Mouse (Mus musculus) CH12.LX (cell line): Measurements from ENCODE around the gene Ralgapa1. TPM values are rescaled to one million over a fixed set of nuclear protein-coding genes. Genes with fewer than 3 reads are reported as not detected.
A peak's percentile ranks its signal among the peaks of the same experiment; 100 is the strongest.

Experiments
- DNase-seq: peaks from one replicate; pipeline ENCODE4 v3.0.0-alpha.2; 2013; ENCODE audit errors: extremely low read depth
- H3K27ac ChIP-seq: 2 replicates; pipeline ENCODE4 v1.5.1; 2012; ENCODE audit warnings: low read depth, mild to moderate bottlenecking, control low read depth, moderate library complexity; ENCODE audit not compliant: insufficient read depth
- H3K27me3 ChIP-seq: replicated peaks from 2 replicates; pipeline ENCODE3; 2012; ENCODE audit warnings: inconsistent platforms
- H3K36me3 ChIP-seq, 2 experiments: replicated peaks in 1 of 2; 2 replicates each; pipeline versions ENCODE3 to v1.6.1; 2012; ENCODE audit warnings: inconsistent platforms in 1 of 2, low read length in 1 of 2, mild to moderate bottlenecking in 1 of 2, mixed read lengths in 1 of 2, moderate library complexity in 1 of 2; ENCODE audit not compliant: control insufficient read depth in 1 of 2, insufficient read depth in 1 of 2
- H3K4me1 ChIP-seq, 2 experiments: 2 replicates each; pipeline ENCODE4 v1.6.1; 2012; ENCODE audit warnings: inconsistent platforms in 1 of 2, moderate library complexity in 1 of 2; ENCODE audit not compliant: insufficient read depth in 2 of 2, control insufficient read depth in 1 of 2
- H3K4me2 ChIP-seq: 2 replicates; pipeline ENCODE4 v1.6.1; 2012; ENCODE audit warnings: low read depth, mild to moderate bottlenecking, control low read depth; ENCODE audit not compliant: poor library complexity, insufficient read depth, severe bottlenecking
- H3K4me3 ChIP-seq, 3 experiments: fragments of 150-350 bp in 1 of 3; sonication (generic) in 1 of 3; replicated peaks in 1 of 3; 2 replicates each; pipeline versions ENCODE3 to v1.5.1; 2011 to 2012; ENCODE audit warnings: low read depth in 2 of 3, low read length in 2 of 3, mild to moderate bottlenecking in 2 of 3, moderate library complexity in 2 of 3, control low read depth in 1 of 3, improper control_type of control experiment in 1 of 3, inconsistent platforms in 1 of 3, mixed read lengths in 1 of 3; ENCODE audit not compliant: poor library complexity in 1 of 3
- H3K79me2 ChIP-seq: replicated peaks from 2 replicates; pipeline ENCODE4 v1.6.1; 2012; ENCODE audit warnings: mild to moderate bottlenecking, moderate library complexity; ENCODE audit not compliant: control insufficient read depth, poor library complexity, insufficient read depth, severe bottlenecking; ENCODE audit errors: extremely low read depth
- H3K9ac ChIP-seq: 2 replicates; pipeline ENCODE4 v1.6.1; 2012; ENCODE audit warnings: low read depth, mild to moderate bottlenecking, control low read depth, moderate library complexity; ENCODE audit not compliant: insufficient read depth
- H3K9me3 ChIP-seq: replicated peaks from 2 replicates; pipeline ENCODE3; 2012; ENCODE audit warnings: low read length, inconsistent platforms, mixed read lengths
- CHD1 ChIP-seq: IDR thresholded peaks from 2 replicates; pipeline ENCODE4 v1.6.1; 2012; ENCODE audit warnings: low read depth, low read length, improper control_type of control experiment, inconsistent platforms
- CHD2 ChIP-seq: IDR thresholded peaks from 2 replicates; pipeline ENCODE4 v1.6.1; 2011; ENCODE audit warnings: low read length, improper control_type of control experiment
- CTCF ChIP-seq, 2 experiments: IDR thresholded peaks in 1 of 2; conservative IDR thresholded peaks in 1 of 2; 2 replicates each; pipeline ENCODE4 v1.5.1; 2011 to 2012; ENCODE audit warnings: low read depth in 2 of 2, low read length in 2 of 2, improper control_type of control experiment in 1 of 2, inconsistent platforms in 1 of 2, mild to moderate bottlenecking in 1 of 2, moderate library complexity in 1 of 2
- ELF1 ChIP-seq: IDR thresholded peaks from 2 replicates; pipeline ENCODE4 v1.6.1; 2014; ENCODE audit warnings: low read depth, mild to moderate bottlenecking, inconsistent platforms, low read length, improper control_type of control experiment
- ETS1 ChIP-seq: conservative IDR thresholded peaks from 2 replicates; pipeline ENCODE4 v1.6.1; 2012; ENCODE audit warnings: low read depth, mild to moderate bottlenecking, inconsistent platforms, low read length, improper control_type of control experiment, moderate library complexity
- GABPA ChIP-seq: IDR thresholded peaks from 2 replicates; pipeline ENCODE4 v1.6.1; 2012; ENCODE audit warnings: low read depth, low read length, improper control_type of control experiment, inconsistent platforms; ENCODE audit not compliant: insufficient replicate concordance
- JUND ChIP-seq: conservative IDR thresholded peaks from 2 replicates; pipeline ENCODE4 v1.6.1; 2011; ENCODE audit warnings: low read depth, low read length, improper control_type of control experiment
- KAT2A ChIP-seq: IDR thresholded peaks from 2 replicates; pipeline ENCODE4 v1.6.1; 2012; ENCODE audit warnings: low read length, improper control_type of control experiment, inconsistent platforms; ENCODE audit not compliant: insufficient replicate concordance
- MAFK ChIP-seq: IDR thresholded peaks from 2 replicates; pipeline ENCODE4 v1.6.1; 2011; ENCODE audit warnings: low read length, improper control_type of control experiment; ENCODE audit not compliant: insufficient replicate concordance
- MAX ChIP-seq: IDR thresholded peaks from 2 replicates; pipeline ENCODE4 v1.6.1; 2011; ENCODE audit warnings: low read length, improper control_type of control experiment
- MEF2A ChIP-seq: IDR thresholded peaks from 2 replicates; pipeline ENCODE4 v1.6.1; 2014; ENCODE audit warnings: low read depth, mild to moderate bottlenecking, inconsistent platforms, low read length, improper control_type of control experiment, borderline replicate concordance
- MXI1 ChIP-seq: IDR thresholded peaks from 2 replicates; pipeline ENCODE4 v1.6.1; 2011; ENCODE audit warnings: mild to moderate bottlenecking, low read depth, low read length, improper control_type of control experiment
- NRF1 ChIP-seq: IDR thresholded peaks from 2 replicates; pipeline ENCODE4 v1.6.1; 2014; ENCODE audit warnings: low read depth, mild to moderate bottlenecking, inconsistent platforms, low read length, improper control_type of control experiment, moderate library complexity
- PAX5 ChIP-seq: IDR thresholded peaks from 2 replicates; pipeline ENCODE4 v1.6.1; 2012; ENCODE audit warnings: low read length, inconsistent platforms, mixed read lengths
- POLR2A ChIP-seq: IDR thresholded peaks from 2 replicates; pipeline ENCODE4 v1.6.1; 2011; ENCODE audit warnings: low read depth, mild to moderate bottlenecking, improper control_type of control experiment, low read length
- RAD21 ChIP-seq: IDR thresholded peaks from 2 replicates; pipeline ENCODE4 v1.6.1; 2011; ENCODE audit warnings: low read depth, mild to moderate bottlenecking, low read length, improper control_type of control experiment, moderate library complexity
- SIN3A ChIP-seq: IDR thresholded peaks from 2 replicates; pipeline ENCODE4 v1.6.1; 2012; ENCODE audit warnings: low read length, improper control_type of control experiment, inconsistent platforms
- SMC3 ChIP-seq: IDR thresholded peaks from 2 replicates; pipeline ENCODE4 v1.6.1; 2011; ENCODE audit warnings: low read depth, low read length, improper control_type of control experiment
- TBP ChIP-seq: conservative IDR thresholded peaks from 2 replicates; pipeline ENCODE4 v1.6.1; 2011; ENCODE audit warnings: low read depth, low read length, improper control_type of control experiment
- TCF12 ChIP-seq: IDR thresholded peaks from 2 replicates; pipeline ENCODE4 v1.6.1; 2014; ENCODE audit warnings: low read depth, mild to moderate bottlenecking, inconsistent platforms, low read length, improper control_type of control experiment
- dilution Hi-C: fragments of 300-500 bp; cut with MboI; formaldehyde crosslinking; loops from 2 replicates; pipeline ENCODE4 v1.14.3; 2020; ENCODE audit warnings: low sequenced_read_pairs; ENCODE audit not compliant: extremely low pct_unique_long_range_greater_than_20kb, extremely low pct_ligation_motif_present
- in situ Hi-C: fragments of 300-500 bp; cut with MboI; formaldehyde crosslinking; loops from 3 replicates; pipeline ENCODE4 v1.14.3; 2019; ENCODE audit warnings: low sequenced_read_pairs, low pct_ligation_motif_present, low pct_unique_long_range_greater_than_20kb, mixed read lengths
- polyA plus RNA-seq: library from polyadenylated mRNA; unstranded; fragments of >175 nt; gene quantifications from 2 replicates; pipeline ENCODE4 v1.2.1, GENCODE M21; 2012; ENCODE audit warnings: low read depth; ENCODE audit not compliant: insufficient read length
- total RNA-seq, 2 experiments: library from RNA; depleted of rRNA; stranded (reverse); fragments of 300-350 nt in 1 of 2; fragments of >200 nt in 1 of 2; gene quantifications; 2 replicates each; pipeline ENCODE4 v1.2.3; 2012 to 2014

Gene Ralgapa1
- total and polyA plus RNA-seq, 3 experiments, result 10.3 to 24.4 (median 19.2) TPM

- H3K4me1 ChIP-seq, result no peaks in the 10 kb centered on the region
- H3K9ac ChIP-seq, result no peak overlapping the region
- H3K36me3 ChIP-seq, result peaks cover 17 to 46% of the 10 kb centered on the region in 2 experiments
- H3K27me3 ChIP-seq, result no peaks in the 10 kb centered on the region
- TF ChIP-seq CHD2, result no peak
- TF ChIP-seq SIN3A, result no peak
- no peak for TF ChIP-seq MXI1
- TF ChIP-seq MAX, result no peak
- TF ChIP-seq POLR2A, result no peak
- no peak for TF ChIP-seq TBP
- no peak for TF ChIP-seq JUND
- no peak for TF ChIP-seq ELF1
- TF ChIP-seq PAX5, result no peak
- TF ChIP-seq CTCF (conservative IDR thresholded peaks at IDR 0.05 in 1 of 2, IDR thresholded peaks at IDR 0.05 in 1 of 2; ENCODE audit: low read depth in 2 of 2, low read length in 2 of 2), result no peak
- no peak for TF ChIP-seq ETS1
- TF ChIP-seq GABPA, result no peak
- no peak for TF ChIP-seq CHD1
- TF ChIP-seq MEF2A, result no peak
- TF ChIP-seq MAFK, result no peak
- no peak for TF ChIP-seq NRF1
- TF ChIP-seq TCF12, result no peak
- TF ChIP-seq, all 38 proteins: peak for 0
- Histone ChIP-seq H3K27ac (no peak overlapping the region), H3K4me3 (no peak overlapping the region), H3K9me3 (no peaks in the 10 kb centered on the region), H3K79me2 (no peaks in the 10 kb centered on the region), H3K4me2 (no peak overlapping the region)
- in situ Hi-C loops (loop anchor here (10.0 kb wide), 1 partner anchor 52 kb away; the partner anchor contains the start of gene Brms1l), dilution Hi-C loops (no loop called here)
- DNase-seq, result no peak
These were observed 38.3 kb downstream of the Ralgapa1 start for GRCm38 (mm10) chr12:55782662-55783061.

- no peaks in the 10 kb centered on the region for H3K9me3 ChIP-seq
- dilution Hi-C loops, result no loop called here
- no peaks in the 10 kb centered on the region for H3K27me3 ChIP-seq
- H3K4me2 ChIP-seq, result no peak overlapping the region
- no peak overlapping the region for H3K27ac ChIP-seq
- TF ChIP-seq RAD21 (peak; percentile 70), CTCF (conservative IDR thresholded peaks at IDR 0.05 in 1 of 2, IDR thresholded peaks at IDR 0.05 in 1 of 2; ENCODE audit: low read depth in 2 of 2, low read length in 2 of 2) (peak in 1 of 2 experiments; percentile 76; a peak in 2 of 4 replicates), SMC3 (peak; percentile 67), KAT2A (no peak)
- TF ChIP-seq, all 38 proteins: peak for 3
- Histone ChIP-seq H3K9ac (no peak overlapping the region), H3K4me1 (peaks cover 0 to 8% of the 10 kb centered on the region in 2 experiments; a peak in 2 of 4 replicates), H3K79me2 (no peaks in the 10 kb centered on the region), H3K36me3 (peaks cover 8 to 41% of the 10 kb centered on the region in 2 experiments), H3K4me3 (no peak overlapping the region)
- peak; percentile 27 for DNase-seq
- in situ Hi-C loops, result no loop called here
These were observed 42.7 kb downstream of the Ralgapa1 start for GRCm38 (mm10) chr12:55778301-55778700.
